Mouse (Mus musculus): ENCODE results near the gene Dhdds.
"Not testable (repeated sequence)": the region's sequence is repeated elsewhere in the genome, so short reads cannot be mapped to it uniquely, and the experiment has no call there.

Gene Dhdds

DNA sequence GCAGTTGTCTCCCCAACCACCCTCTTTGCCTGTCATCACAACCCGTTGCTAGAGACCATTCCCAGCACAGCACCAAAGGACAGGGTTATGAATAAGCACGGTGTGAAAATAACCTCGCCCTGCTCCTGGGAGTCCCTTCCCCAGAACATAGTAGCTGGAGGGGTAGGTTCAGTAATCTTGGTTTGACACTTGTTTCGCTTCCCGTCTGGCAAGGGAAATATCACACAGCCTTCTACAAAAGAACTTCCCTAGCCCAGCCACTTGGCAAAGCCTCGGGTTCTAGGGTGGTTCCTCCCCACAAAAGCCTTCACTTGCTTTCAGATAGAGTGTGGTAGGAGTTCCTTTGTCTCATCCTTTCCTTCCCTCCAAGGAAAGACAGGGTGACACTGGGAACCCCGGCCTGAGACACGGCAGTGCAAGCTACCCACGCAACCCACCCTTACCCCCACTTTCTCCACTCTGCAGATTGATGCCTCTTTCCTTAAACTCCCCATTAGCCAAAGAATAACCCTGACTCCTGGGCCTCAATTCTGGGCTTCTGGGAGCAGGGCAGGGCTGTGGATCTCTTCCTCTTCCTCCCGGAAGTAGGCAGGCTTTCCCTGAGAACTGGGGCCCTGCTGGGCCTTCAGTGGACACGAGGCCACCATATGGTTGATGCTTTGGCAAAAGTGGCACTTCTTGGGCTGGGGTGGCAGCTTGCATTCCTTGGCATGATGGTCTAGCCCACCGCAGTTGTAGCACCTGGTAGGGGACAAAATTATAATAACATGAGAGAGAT, 5.1 kb upstream of the Dhdds start:
- in situ Hi-C loops (cut with MboI, MseI) = no loop called here

DNA sequence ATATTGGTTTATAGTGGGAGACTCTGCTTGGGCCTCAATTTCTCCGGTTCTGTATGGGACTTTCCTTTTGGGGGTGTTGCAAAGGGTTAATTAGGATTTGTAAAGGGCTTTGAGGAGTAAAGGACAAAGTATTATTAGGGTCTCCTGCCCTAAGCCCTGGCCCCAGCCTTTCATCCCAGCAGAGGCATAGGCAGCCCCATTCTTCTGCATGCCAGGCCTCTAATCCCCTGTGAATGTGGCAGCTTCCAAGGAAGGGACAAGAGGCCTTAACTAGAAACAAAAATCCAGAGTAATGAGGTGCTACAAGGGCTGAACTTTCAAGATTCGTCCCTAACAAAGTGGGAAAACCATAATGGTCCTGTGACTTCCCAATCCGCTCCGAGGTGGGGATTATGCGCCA, 2.2 kb upstream of the Dhdds start:
- in situ Hi-C loops (cut with MboI, MseI) = no loop called here

DNA sequence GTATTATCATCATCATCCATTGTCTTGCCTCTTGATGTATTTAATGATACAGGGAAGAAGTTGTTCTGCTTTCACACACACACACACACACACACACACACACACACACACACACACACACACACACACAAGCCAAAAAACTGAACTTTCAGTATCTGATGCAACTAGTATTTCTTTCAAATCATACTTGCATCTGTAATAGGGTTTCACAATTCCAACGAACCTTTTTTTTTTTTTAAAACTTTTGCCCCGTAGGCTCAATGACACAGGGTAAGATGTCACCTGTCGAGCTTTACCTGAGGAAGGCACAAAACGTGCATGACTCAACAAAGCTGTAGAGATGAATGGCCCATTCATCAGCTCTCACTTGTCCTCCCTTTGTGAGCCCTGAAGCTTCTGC, 1.5 kb upstream of the Dhdds start:
- in situ Hi-C loops (cut with MboI, MseI) = no loop called here

DNA sequence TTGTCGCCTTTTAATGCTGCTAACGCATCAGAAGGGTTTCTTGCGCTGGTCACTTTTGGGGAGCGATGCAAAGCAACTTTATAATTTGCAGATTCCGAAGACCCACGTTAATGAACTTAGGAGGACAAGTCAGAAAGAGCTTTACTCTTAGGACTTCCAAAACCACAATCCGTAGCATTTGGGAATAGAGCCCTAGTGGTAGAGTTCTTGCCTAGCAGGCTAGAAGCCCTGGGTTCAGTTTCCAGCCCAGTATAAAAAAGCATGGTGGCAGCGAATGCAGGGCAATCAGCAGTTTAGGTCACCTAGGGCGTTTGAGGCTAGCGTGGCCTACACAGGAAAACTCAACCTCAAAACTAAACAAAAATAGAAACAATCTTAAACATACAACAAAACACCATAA, 992 bp upstream of the Dhdds start:
- in situ Hi-C loops (cut with MboI, MseI) = no loop called here

DNA sequence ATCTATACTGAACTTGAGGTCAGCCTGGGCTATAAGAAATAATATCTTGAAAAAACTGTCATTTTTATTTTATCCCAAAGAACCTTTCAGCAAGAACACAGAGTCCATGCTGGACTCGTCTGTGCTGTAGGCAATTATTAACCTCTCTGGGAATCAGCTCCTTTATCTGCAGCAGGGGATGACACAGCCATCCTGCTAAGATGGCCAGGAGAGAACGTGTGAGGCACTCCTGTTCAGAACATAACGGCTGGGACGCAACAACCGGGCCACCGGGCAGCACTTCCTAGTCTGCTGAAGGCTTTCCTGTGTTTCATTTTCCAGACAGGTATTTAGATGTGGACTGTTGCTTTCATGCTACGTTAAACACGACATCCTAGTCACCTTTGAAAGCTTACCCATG, 6.0 kb downstream of the Dhdds start:
- in situ Hi-C loops (cut with MboI, MseI) = no loop called here

DNA sequence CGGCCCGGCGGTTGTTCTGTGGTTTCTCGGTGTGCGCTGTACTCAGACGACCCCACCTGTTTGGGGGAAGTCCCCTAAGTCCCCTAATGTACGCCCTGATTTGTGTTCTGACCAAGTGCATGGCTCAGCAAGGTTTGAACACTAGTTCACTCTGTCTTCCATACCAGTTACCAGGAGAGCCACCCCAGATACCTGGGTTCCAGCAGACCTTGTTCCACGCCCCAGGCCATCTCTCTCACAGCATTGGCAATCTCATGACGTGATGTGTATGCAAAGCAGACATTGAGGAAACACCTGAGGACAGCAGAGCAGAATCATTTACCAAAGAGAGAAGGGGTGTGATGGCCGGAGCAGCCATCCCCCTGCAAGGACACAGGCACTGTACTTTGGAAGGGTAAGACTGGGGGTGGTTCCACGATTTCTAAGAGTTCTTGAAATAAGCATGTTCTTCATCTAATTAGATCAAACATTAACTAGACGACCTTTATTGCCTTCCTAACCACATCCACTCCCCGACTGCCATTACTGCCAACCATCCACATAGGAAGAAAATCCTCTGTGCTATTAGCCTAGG, 9.5 kb downstream of the Dhdds start:
- in situ Hi-C loops (cut with MboI, MseI) = no loop called here

DNA sequence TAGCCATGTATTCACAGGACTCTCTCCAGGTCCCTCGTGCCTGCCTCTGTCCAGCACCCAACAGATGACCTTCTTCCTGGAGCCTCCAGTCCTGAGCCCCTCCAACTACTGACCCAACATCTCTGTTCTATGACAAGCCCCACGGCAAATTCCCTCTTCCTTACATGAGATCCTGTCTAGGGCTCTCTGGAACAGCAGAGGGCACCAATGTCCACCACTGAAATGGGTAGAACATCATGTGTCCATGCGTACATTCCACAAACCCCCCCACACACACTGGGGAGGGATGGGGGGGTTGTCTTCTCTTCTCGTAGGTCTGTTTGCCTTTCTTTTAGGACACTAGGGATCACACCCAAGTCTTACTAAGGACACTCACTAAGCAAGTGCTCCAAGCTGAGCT, 10.7 kb downstream of the Dhdds start:
- in situ Hi-C loops (cut with MboI, MseI) = no loop called here

DNA sequence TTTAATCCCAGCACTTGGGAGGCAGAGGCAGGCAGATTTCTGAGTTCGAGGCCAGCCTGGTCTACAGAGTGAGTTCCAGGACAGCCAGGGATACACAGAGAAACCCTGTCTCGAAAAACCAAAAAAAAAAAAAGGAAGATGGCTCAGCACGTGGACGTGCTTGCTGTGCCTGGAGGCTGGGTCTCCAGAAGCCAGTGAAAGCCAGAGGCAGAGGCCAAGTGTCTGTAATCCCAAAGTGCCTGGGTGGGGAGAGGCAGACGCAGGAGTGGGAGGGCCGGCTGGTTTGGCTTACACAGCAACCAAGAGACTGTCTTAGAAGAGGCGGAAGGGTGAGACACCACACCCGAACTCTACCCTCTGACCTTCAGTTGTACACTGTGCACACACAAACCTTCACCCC, 12.4 kb downstream of the Dhdds start:
- in situ Hi-C loops (cut with MboI, MseI) = not testable (repeated sequence)

DNA sequence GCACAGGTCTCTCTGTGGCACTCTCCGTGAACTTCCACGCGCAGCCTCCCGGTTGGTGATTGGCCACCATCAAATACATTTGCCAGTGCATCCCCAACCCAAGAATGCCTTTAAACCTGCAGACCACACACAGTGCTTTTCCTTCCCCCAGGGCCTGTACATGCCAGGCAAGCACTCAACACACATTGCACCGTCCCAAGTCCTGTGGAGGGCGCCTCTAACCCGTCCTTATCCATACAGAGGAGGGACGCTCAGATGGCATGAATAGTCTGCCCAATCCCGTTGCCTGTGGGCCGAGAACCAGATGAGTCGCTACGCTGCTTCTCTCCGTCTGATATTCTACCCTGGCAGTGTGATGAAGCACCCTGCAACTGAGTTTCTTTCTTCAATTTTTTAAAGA, 17.8 kb downstream of the Dhdds start:
- in situ Hi-C loops (cut with MboI, MseI) = no loop called here

DNA sequence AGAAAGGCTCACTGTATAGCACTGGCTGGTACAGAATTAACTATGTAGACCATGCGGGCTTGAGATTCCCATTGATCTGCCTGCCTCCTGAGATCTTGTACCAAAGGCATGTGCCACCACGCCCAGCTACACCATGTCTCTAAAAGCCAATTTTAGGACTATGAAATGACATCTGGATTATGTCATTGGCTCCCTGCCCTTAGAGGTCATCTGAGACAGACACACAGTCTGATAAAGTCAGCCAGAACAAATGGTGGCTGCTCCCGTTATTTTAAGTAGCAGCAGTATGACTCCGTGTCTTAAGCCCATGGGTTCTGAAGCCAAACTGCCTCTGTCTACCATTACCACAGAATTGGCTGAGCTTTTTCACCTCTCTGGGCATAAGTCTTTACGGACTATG, 20.2 kb downstream of the Dhdds start:
- in situ Hi-C loops (cut with MboI, MseI) = no loop called here

DNA sequence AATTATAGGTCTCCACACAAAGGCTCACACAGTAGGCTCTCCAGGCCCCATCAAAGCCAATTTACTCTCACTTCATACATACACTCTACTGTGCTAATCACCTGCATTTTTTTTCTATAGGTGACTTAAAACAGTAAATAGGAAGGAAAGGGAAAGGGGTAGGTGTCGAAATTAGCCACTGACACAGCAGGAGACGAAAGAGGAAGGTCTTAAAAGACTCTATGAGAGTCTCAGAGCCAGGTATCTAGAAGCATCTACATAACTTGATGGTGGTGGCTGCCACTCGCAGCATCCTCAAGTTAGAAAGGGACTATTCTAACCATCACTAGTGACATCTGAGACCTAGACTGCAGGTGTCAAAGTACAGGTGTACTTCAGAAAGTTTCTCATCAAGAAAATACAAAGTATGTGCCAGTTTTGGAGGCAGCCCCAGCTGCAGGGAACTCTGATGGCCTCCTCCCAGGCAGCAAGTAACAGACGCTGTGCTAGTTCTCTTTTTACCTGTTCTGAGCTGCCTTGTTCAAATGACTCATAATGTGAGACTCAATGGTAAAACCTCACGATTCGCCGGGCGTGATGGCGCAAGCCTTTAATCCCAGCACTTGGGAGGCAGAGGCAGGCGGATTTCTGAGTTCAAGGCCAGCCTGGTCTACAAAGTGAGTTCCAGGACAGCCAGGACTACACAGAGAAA, 22.6 kb downstream of the Dhdds start:
- in situ Hi-C loops (cut with MboI, MseI) = no loop called here

DNA sequence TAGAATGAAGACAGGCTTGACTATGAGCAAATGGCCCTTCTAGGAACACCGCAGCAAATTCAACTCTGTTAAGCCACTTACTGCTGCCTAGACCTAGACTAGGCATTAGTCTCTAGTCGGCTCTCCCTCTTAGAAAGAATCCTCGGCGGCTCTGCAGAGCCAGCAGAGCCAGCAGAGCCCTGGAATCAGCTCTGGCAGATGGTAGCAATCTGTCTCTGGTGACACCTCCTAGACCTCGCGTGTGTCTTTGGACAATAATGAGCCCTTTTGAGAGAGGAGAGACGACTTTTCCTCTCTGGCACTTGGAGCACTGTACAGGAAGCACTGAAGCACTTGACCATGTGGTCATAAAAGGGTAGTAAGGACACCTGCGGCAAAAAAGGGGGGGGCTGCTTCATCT, 29.0 kb downstream of the Dhdds start:
- in situ Hi-C loops (cut with MboI, MseI) = no loop called here

DNA sequence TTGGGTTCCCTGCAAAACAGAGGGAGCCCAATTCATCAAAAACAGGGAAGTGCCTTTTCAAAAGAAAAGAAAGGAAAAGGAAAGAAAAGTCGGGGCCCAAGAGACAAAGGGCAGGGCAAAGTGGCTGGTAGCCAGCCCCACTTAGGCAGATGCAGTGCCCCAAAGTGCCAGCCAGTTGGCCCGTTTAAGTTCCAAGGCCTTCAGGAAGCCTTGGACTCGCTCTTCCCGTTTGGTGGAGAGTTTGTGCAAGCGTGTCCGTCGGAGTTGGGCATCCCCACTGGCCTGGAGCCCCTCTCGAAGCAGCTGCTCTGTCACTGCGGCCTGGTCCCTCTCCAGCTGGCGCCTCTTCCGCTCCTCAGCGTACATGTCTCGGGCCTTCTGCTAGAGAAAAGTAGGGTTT, 29.8 kb downstream of the Dhdds start:
- in situ Hi-C loops (cut with MboI, MseI) = no loop called here

DNA sequence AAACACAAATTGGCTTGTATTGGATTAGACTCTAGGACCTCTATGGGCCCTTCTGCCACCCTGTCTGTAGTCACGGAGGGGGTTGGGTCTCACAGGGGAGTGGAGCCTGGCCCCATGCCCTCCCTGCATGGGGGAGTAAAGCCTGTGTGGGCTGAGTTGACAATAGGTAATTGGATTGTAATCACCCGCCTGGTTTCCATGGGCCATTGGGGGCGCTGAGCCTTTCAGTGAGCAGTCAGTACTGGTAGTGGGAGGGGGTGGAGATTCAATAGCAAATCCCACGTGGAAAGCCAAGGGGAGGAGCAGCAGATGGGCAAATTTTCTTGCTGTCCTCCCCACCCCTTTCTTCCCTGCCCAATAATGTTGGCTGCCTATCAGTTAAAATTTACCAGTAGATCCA, 30.5 kb downstream of the Dhdds start:
- in situ Hi-C loops (cut with MboI, MseI) = no loop called here

DNA sequence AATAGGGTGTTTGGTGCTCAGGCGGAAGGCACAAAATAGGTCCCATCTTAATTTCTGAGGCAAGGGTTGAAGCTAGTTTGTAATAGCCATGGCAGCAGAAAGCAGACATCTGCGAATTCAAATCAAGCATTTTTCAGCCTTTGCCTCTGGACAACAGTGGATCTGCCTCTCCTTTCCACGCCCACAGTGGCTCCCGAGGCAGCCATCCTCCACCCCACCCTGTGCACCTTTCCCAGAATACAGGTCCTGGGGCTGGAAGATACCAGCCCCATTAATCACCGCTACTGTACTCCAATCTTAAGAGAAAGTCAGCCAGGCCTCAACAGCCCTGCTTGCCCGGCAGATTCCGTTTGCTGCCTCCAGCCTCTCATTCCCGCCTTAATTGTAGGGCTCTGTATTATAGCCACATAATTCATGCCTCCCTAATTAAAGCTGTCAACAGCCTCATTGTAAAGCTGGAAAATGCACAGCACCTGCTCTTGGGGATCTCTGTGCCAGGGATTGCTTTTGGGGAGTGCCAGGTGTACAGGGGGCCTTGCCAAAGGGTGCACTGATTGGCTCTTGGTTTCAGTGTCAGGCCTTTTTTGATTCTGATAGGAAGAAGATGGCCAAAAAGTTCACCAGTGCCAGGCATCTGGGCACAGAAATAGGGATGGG, 31.5 kb downstream of the Dhdds start:
- in situ Hi-C loops (cut with MboI, MseI) = no loop called here

DNA sequence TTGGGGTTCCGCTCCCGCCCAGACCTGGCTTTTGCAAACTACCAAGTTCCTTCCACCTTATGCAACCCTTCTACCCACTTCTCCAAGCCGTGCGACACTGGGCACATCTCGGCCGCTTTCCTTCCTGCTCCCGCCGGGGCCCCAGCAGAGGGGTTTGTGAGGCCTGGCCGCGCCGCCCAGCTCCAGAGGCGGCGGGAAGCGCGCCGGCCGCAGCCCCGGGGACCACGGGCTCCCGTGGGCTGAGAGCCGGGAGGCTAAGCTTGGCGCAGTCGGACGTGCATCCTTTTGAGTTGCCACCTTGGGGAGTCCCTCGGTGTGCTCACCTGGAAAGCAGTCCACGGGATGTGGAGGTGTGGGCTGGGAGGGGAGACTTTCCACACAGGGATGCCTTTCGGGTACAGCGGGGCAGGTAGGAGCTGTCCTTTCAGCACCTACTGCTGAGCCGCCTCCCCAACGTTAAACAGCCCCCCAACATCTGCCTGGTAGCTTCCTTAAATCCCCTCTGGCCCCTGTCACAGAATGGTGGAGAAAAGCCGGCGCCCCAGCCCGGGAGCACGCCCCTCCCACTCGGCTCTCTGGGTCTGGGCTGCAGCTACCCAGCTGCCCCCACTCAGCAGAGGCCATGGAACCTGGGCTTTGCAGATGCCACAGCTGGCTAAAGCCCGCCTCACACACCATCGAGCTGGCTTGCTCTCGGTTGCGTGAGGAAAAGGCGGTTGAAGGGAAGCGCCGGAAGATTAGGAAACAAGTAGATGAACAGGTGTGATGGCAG, 32.4 kb downstream of the Dhdds start, which contains the start of gene Hmgn2:
Gene Hmgn2 (minus strand): TSS at position 501 of the 772 bp plus-strand sequence.
- in situ Hi-C loops (cut with MboI, MseI) = no loop called here

DNA sequence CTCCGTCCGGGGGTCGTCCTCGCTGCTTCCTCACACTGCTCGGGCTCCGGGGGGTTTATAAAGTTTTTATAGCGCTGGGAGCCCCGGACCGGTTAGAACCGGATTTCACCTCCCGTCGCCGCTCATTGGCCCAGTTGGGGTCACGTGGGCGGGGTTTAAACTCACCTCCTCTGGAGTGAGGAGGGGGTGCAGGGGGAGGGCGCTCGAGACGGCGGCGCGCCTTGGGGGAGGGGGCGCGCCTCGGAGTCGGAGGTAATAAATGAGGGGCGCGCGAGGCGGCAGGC, 32.9 kb downstream of the Dhdds start:
- in situ Hi-C loops (cut with MboI, MseI) = no loop called here

DNA sequence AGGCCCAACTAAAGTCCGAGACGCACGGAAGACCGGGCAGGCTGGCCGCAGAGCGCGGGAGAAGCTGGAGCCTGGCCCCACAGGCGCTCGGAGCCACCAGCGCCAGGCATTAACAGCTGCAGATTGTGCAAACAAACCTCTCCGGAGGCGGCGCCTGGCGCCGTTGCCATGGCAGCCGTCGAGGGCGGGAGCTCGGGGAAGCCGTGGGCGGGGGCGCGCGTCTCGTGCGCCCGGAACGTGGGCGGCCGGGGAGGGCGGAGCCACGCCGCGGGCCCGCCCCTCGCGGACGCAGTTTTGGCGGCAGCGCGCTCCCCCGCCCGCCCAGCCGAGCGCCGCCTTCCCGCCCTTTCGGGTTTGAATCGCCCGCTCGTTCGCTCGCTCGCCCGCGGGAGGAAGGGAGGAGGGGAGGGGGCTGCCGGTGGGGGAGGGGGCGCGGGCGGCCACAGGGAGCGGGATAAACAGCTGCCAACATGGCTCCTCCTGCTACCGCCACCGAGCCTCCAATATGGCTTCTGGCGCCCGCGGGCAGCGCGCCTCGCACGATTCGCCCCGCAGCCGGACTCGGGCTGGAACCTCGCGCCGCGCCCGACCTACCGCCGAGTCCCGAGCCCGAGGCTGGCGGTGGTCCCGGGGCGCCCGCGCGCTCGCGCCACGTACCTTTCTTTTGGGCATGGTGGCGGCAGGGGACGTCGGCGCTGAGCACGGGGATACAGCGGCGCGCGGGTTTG, 33.4 kb downstream of the Dhdds start:
- in situ Hi-C loops (cut with MboI, MseI) = no loop called here

DNA sequence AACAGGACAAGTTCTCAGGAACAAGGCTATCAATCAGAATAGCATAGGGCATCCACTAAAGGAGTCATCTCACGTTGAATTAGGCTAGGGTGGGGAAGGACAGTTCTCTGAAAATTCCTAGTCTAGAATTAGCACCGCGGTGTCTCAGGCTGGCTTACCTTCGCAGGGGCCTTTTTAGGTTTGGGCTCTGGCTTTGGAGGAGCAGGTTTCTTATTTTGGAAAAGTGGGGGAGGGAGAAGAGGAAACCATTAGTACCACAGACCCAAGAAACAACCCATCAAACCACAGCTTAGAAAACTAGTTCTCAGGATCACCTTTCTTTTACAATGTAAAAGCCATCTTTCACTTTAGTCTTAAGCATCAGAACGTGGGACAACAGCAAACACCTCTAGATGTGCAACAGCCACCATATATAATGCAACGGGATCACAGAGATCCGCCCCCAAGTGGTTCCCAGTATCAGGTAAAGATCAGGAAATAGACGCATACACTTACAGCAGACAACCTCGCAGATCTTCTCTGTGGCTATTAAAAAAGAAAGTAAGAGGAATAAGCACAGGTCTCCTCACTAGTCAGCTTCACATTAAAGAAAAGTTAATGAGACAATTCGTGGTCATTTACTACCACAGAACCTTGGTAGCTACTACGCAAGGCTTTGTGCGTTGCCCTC, 34.3 kb downstream of the Dhdds start:
- in situ Hi-C loops (cut with MboI, MseI) = no loop called here

DNA sequence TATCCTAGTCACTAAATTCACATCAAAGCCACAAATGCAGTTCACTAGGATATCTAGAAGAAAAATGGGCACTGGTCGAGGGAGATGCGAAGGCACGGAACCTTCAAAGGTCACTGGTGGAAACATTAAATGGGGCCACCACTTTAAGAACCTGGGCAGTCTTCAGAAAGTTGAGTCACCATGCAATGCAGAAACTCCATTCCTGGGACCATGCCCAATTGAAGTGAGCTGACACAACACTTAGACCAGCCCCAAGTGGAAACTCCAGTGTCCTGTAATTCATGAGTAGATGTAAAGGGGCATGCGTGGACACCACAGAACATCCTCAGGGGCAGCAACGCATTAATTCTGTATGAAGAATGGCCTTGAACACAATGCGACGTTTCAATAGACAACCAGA, 38.2 kb downstream of the Dhdds start:
- in situ Hi-C loops (cut with MboI, MseI) = no loop called here

DNA sequence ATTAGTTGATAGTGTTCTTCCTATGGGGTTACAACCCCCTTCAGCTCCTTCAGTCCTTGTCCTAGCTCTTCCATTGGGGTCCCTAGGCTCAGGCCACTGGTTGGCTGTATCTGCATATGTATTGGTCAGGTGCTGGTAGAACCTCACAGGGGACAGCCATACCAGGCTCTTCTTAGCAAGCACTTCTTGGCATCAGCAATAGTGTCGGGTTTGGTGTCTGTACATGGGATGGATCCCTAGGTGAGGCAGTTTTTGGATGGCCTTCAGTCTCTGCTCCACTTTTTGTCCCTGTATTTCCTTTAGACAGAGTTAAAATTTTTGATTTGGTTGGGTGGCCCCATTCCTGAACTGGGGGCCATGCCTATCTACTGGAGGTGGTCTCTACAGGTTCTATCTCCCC, 41.8 kb downstream of the Dhdds start:
- in situ Hi-C loops (cut with MboI, MseI) = no loop called here
